Mouse (Mus musculus): ENCODE results near the gene Tyro3.

Gene Tyro3

GRCm38 (mm10) chr2:119797279-119797783, at the start of gene Tyro3:
TSS of gene Tyro3 (plus strand) at chr2:119797733.
- DNase-seq (ENCODE audit: low read depth), result no peak

- DNase-seq (ENCODE audit: low read depth), result no peak
Observed at GRCm38 (mm10) chr2:119749260-119749659, 48.3 kb upstream of the Tyro3 start.

GRCm38 (mm10) chr2:119757601-119758100, 39.9 kb upstream of the Tyro3 start:
- no peak for DNase-seq (ENCODE audit: low read depth)

DNA sequence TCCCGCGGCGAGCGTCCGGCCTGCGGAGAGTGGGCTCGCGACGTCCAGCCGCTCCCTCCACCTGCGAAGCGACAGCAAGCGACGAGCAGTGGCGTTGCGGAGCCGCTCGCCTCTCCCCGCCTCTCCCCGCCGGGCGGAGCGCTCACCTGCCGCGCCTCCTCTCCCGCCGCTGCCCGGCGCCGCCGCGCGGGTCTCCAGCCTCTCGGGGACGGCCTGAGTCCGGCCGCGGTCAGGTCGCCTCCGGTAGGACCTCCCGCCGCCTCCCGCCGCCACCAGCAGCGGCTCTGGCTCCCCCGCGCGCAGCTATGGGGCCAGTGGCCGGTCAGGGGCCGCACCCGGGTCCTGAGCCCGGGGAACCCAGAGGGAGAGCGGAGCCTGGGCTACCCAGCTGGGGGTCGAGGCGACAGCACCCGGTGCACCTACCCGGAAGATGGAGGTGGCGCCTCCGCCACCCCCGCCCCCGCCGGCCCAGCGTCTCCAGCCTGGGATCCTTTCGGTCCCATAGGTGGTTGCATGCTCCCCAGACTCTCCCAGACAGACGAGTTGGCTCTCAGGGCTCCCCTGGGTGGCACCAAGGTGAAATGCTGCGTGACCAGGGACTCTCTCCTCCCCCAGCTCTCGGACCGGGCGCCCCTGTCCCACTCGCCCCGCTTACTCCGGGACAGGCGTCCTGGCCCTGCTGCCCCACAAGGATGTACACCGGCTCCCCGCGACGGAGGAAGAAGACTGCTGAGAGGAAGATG, 39.3 kb upstream of the Tyro3 start:
- no peak for DNase-seq (ENCODE audit: low read depth)

GRCm38 (mm10) chr2:119758844-119759835, 38.4 kb upstream of the Tyro3 start:
- DNase-seq (ENCODE audit: low read depth), result no peak

DNA sequence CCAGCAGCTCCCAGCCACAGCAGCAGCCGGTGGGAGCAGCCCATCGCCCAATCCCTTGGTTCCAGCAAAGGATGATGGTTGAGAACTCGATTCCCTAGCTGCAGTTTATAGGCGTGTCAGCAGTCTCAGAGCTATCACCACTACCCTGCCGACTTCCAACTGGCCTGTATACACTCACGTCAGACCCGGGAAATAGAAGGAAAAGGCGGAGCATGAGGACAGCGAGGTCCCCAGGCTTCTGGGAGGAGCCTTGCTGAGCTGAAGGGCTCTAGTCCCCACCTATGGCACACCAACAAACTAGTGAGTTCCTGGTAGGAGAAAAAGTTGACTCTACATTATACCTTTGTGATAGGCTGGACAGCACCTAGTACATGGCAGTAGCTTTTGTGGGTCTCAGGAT, 37.3 kb upstream of the Tyro3 start, which contains the start of gene Ltk:
Gene Ltk, minus strand, starts transcription at position 181 of the 400 bp plus-strand sequence.
- DNase-seq (ENCODE audit: low read depth), result no peak

DNA sequence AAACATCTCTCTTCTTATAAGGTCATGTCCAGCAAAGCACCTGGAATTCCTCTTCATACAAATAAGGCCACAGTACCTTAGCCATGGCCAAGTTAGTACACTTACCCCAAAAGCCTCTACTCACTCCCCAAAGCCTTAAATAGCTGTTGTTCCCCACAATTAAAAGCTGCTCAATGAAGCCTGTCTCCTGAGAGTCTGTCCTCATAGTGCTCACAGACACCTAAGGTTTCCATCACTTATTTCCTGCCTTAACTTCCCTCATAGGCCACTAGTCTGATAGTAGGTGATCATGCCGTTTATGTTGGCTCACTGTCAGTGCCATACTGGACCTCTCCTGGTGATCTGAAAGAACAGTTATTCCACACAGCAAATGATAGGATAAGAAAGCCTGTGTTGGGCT, 35.3 kb upstream of the Tyro3 start:
- no peak for DNase-seq (ENCODE audit: low read depth)

- DNase-seq (ENCODE audit: low read depth), result no peak
Observed at GRCm38 (mm10) chr2:119763924-119764323, 33.6 kb upstream of the Tyro3 start.

- no peak for DNase-seq (ENCODE audit: low read depth)
Observed at GRCm38 (mm10) chr2:119767246-119767645, 30.3 kb upstream of the Tyro3 start.

- DNase-seq (ENCODE audit: low read depth), result peak; percentile 49
Observed at GRCm38 (mm10) chr2:119787206-119787883, 10.2 kb upstream of the Tyro3 start, which contains the start of gene Rpap1. TSS of gene Rpap1 (minus strand) at chr2:119787537.

GRCm38 (mm10) chr2:119789996-119790395, 7.5 kb upstream of the Tyro3 start:
- DNase-seq (ENCODE audit: low read depth), result no peak

- no peak for DNase-seq (ENCODE audit: low read depth)
Observed at GRCm38 (mm10) chr2:119798246-119798927, 854 bp downstream of the Tyro3 start.

DNA sequence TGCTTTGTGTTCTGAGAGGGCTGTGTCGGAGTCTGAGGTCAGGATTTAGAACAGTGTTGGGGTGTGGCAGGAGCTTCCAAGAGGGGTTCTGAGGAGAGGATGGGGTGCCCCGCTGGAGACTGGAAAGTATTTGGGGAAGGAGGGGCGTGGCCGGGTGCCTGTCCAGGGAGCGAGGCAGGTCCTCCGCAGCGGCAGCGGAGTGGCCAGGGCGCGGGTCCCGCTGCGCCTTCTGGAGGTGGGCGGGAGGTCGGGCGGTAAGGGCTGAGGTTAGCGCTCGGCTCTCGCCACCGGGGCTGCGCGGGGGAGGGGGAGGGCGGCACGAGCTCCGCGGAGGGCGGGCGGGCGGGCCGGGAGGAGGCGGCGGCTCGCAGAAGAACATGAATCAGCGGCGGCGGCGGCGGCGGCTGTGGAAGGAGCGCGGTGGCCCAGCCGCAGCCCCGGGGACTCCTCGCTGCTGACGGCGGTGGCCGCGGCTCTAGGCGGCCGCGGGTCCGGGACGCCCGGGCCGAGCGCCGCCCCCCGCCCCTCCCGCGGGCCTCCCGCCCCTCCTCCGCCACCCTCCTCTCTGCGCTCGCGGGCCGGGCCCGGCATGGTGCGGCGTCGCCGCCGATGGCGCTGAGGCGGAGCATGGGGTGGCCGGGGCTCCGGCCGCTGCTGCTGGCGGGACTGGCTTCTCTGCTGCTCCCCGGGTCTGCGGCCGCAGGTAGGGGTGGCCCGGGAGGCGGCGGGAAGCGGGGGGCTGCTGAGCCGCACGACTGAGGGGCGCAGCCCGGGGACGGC, 1.8 kb downstream of the Tyro3 start:
- DNase-seq (ENCODE audit: low read depth), result no peak

- no peak for DNase-seq (ENCODE audit: low read depth)
Observed at GRCm38 (mm10) chr2:119799961-119800550, 2.5 kb downstream of the Tyro3 start.

- DNase-seq (ENCODE audit: low read depth), result no peak
Observed at GRCm38 (mm10) chr2:119800876-119801846, 3.6 kb downstream of the Tyro3 start.

GRCm38 (mm10) chr2:119802767-119803617, 5.5 kb downstream of the Tyro3 start:
- no peak for DNase-seq (ENCODE audit: low read depth)

GRCm38 (mm10) chr2:119803618-119804274, 6.2 kb downstream of the Tyro3 start:
- no peak for DNase-seq (ENCODE audit: low read depth)
